Mouse (Mus musculus): ENCODE results near the gene Ttc28. TPM values are rescaled to one million over a fixed set of nuclear protein-coding genes. Genes with fewer than 3 reads are reported as not detected.

The Ttc28 gene
- total RNA-seq, 2 experiments from 2014 or later: 9.3 to 9.8 TPM

GRCm38 (mm10) chr5:111041952-111042351 is 162.3 kb downstream of the Ttc28 start:
- DNase-seq (ENCODE audit: low spot score in 2 of 2): no peak

GRCm38 (mm10) chr5:111044193-111044592 is 164.6 kb downstream of the Ttc28 start:
- no peak for DNase-seq (ENCODE audit: low spot score in 2 of 2)

GRCm38 (mm10) chr5:111046359-111046758 is 166.8 kb downstream of the Ttc28 start:
- no peak for DNase-seq (ENCODE audit: low spot score in 2 of 2)

GRCm38 (mm10) chr5:111046841-111047476 is 167.4 kb downstream of the Ttc28 start:
- no peak for DNase-seq (ENCODE audit: low spot score in 2 of 2)

GRCm38 (mm10) chr5:111048036-111048435 is 168.4 kb downstream of the Ttc28 start:
- DNase-seq (ENCODE audit: low spot score in 2 of 2): no peak

GRCm38 (mm10) chr5:111049584-111049983 is 170.0 kb downstream of the Ttc28 start:
- no peak for DNase-seq (ENCODE audit: low spot score in 2 of 2)

- DNase-seq (ENCODE audit: low spot score in 2 of 2): no peak
Measured at GRCm38 (mm10) chr5:111050135-111050534, 170.5 kb downstream of the Ttc28 start.

- no peak for DNase-seq (ENCODE audit: low spot score in 2 of 2)
Measured at GRCm38 (mm10) chr5:111054380-111054779, 174.8 kb downstream of the Ttc28 start.

- no peak for DNase-seq (ENCODE audit: low spot score in 2 of 2)
Measured at GRCm38 (mm10) chr5:111054848-111055428, 175.3 kb downstream of the Ttc28 start.

- peak in 1 of 2 experiments; percentile 24 for DNase-seq (ENCODE audit: low spot score in 2 of 2)
Measured at GRCm38 (mm10) chr5:111055507-111055906, 175.9 kb downstream of the Ttc28 start.

- DNase-seq (ENCODE audit: low spot score in 2 of 2): no peak
Measured at GRCm38 (mm10) chr5:111057084-111057483, 177.5 kb downstream of the Ttc28 start.

- DNase-seq (ENCODE audit: low spot score in 2 of 2): peak; percentile 6 to 24
Measured at GRCm38 (mm10) chr5:111058401-111059139, 179.0 kb downstream of the Ttc28 start.

- DNase-seq (ENCODE audit: low spot score in 2 of 2): no peak
Measured at GRCm38 (mm10) chr5:111059140-111059921, 179.7 kb downstream of the Ttc28 start.

GRCm38 (mm10) chr5:111060246-111060745 is 180.7 kb downstream of the Ttc28 start:
- DNase-seq (ENCODE audit: low spot score in 2 of 2): no peak

- DNase-seq (ENCODE audit: low spot score in 2 of 2): no peak
Measured at GRCm38 (mm10) chr5:111063155-111063554, 183.6 kb downstream of the Ttc28 start.

- no peak for DNase-seq (ENCODE audit: low spot score in 2 of 2)
Measured at GRCm38 (mm10) chr5:111063991-111064390, 184.4 kb downstream of the Ttc28 start.

GRCm38 (mm10) chr5:111065770-111066169 is 186.2 kb downstream of the Ttc28 start:
- DNase-seq (ENCODE audit: low spot score in 2 of 2): no peak

- no peak for DNase-seq (ENCODE audit: low spot score in 2 of 2)
Measured at GRCm38 (mm10) chr5:111069503-111069902, 189.9 kb downstream of the Ttc28 start.

- no peak for DNase-seq (ENCODE audit: low spot score in 2 of 2)
Measured at GRCm38 (mm10) chr5:111069931-111070330, 190.3 kb downstream of the Ttc28 start.

GRCm38 (mm10) chr5:111070361-111070760 is 190.8 kb downstream of the Ttc28 start:
- no peak for DNase-seq (ENCODE audit: low spot score in 2 of 2)

GRCm38 (mm10) chr5:111073316-111073736 is 193.7 kb downstream of the Ttc28 start:
- DNase-seq (ENCODE audit: low spot score in 2 of 2): no peak

Data from left cerebral cortex, adult 18-20 months (tissue).